Mouse (Mus musculus) hindbrain, embryonic 14.5 days (tissue): ENCODE measurements around the gene Nmral1. TPM values are rescaled to one million over a fixed set of nuclear protein-coding genes. Genes with fewer than 3 reads are reported as not detected.
"Not testable (repeated sequence)": the region's sequence is repeated elsewhere in the genome, so short reads cannot be mapped to it uniquely, and the experiment has no call there.

Experiments
- ATAC-seq: fragments of 200-750 bp; cut with Nextera tagmentation; 2 replicates; pipeline ENCODE4 v1.8.0; 2017; ENCODE audit warnings: moderate number of reproducible peaks, mild to moderate bottlenecking, moderate TSS enrichment, moderate library complexity; ENCODE audit not compliant: low FRiP score
- DNase-seq: peaks from one replicate; pipeline ENCODE4 v3.0.0-alpha.2; 2015; ENCODE audit warnings: low spot score
- H3K27ac ChIP-seq: fragments of 300-500 bp; sonication (generic); 2 replicates; pipeline ENCODE4 v1.5.1; 2014; ENCODE audit warnings: mild to moderate bottlenecking, moderate library complexity
- H3K27me3 ChIP-seq: fragments of 300-500 bp; sonication (generic); 2 replicates; pipeline ENCODE4 v1.6.1; 2014; ENCODE audit warnings: mild to moderate bottlenecking, low read length, mixed read lengths; ENCODE audit not compliant: control insufficient read depth, insufficient read depth
- H3K36me3 ChIP-seq: fragments of 300-500 bp; sonication (generic); replicated peaks from 2 replicates; pipeline ENCODE4 v1.6.1; 2014; ENCODE audit not compliant: control insufficient read depth, insufficient read depth
- H3K4me1 ChIP-seq: fragments of 300-500 bp; sonication (generic); replicated peaks from 2 replicates; pipeline ENCODE4 v1.6.1; 2014; ENCODE audit warnings: antibody characterized with exemption, low read length, mixed read lengths; ENCODE audit not compliant: control insufficient read depth, insufficient read depth
- H3K4me2 ChIP-seq: fragments of 300-500 bp; sonication (generic); replicated peaks from 2 replicates; pipeline ENCODE4 v1.6.1; 2014; ENCODE audit warnings: mild to moderate bottlenecking, moderate library complexity
- H3K4me3 ChIP-seq: fragments of 300-500 bp; sonication (generic); replicated peaks from 2 replicates; pipeline ENCODE4 v1.5.1; 2014; ENCODE audit warnings: mild to moderate bottlenecking, low read length
- H3K9ac ChIP-seq: fragments of 300-500 bp; sonication (generic); 2 replicates; pipeline ENCODE4 v1.6.1; 2014
- H3K9me3 ChIP-seq: fragments of 300-500 bp; sonication (generic); 2 replicates; pipeline ENCODE4 v1.6.1; 2016; ENCODE audit warnings: low read length; ENCODE audit not compliant: control insufficient read depth
- WGBS: fragments of 180-500 bp; shearing (Covaris S2); extraction: QIAGEN DNeasy Blood & Tissue Kit; methylation state at CpG from one replicate; pipeline ENCODE4 v1.1.7; 2014; 5-methylcytosine and 5-hydroxymethylcytosine counted together
- polyA plus RNA-seq: library from polyadenylated mRNA; unstranded; fragments of >200 nt; fragmentation: Nextera tagmentation; extraction: Ambion mirVana; gene quantifications from 2 replicates; pipeline ENCODE4 v1.2.1, GENCODE M21; 2014

Nmral1 gene
- 56.4 and 58.0 TPM in 2 replicates for polyA plus RNA-seq

DNA sequence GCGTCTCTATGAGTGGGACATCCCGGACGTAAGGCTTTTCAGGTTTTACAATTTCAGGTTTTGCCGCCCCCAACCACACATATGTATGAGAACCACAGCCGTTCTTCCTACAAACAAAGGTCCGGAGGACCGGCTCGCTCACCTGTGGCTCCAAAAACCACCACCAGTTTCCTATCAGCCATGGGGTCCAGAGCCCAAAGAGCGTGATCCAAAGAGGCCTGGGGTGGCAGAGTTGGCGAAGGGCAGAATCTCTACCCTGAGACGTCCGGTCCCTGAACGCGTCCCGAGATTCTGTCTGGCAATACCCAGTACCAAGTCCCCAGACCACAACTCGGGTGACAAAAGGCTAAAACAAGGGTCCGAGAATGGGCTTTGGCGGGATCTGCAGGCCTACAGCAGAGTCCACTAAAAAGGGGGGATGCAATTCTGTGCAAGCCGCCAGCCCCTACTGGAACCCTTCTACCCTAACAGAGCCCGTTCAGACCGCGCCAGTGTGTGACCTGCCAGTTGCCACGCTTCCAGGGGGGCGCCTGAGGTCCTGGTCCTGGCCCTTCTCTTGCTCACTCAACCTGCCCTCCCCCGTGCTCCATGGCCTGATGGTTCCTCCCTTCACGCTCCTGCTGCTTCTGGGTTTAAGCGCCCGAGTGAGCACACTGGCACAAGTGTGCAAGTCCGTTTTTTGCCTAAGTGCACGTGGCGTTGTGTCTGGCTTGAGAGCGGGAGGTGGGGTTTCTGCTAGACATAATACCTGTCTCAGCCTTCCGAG is at the start of gene Nmral1:
Gene Nmral1 (minus strand): TSS at position 604 of the 766 bp plus-strand sequence.
- peaks cover 22% of the 10 kb centered on the region for H3K36me3 ChIP-seq
- H3K27me3 ChIP-seq = no peaks in the 10 kb centered on the region
- no peaks in the 10 kb centered on the region; the same call in 1 of the 2 replicates for H3K4me1 ChIP-seq
- H3K9me3 ChIP-seq = no peaks in the 10 kb centered on the region
- DNase-seq (peak; percentile 68), ATAC-seq (peak; percentile 92)
- peak within 1 kb of the TSS; percentile 51 for H3K4me2 ChIP-seq
- H3K9ac ChIP-seq = peak within 1 kb of the TSS; percentile 57
- WGBS = 10% methylated on average over 33 of the region's 33 CpGs
- peak within 1 kb of the TSS; percentile 48 for H3K4me3 ChIP-seq
- peak within 1 kb of the TSS; percentile 64 for H3K27ac ChIP-seq

DNA sequence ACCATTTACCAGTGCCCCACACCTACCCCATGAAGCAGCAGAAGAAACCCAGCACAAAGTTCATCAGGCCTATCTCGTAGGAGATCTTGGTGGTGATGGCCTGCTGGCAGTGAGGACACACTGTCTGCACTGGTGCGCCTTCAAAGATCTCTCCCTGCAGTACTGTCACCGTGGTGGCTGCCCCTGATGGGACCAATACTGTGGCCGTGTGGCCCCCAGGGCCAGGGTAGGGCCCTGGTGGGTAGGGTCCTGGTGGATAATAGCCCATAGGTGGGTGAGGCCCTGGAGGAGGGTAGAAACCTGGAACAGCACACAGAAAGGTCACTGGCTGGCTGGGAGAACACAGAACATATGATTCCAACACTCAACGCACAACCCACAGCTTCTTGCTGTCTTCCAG is 49.6 kb upstream of the Nmral1 start:
- Histone ChIP-seq H3K36me3 (peaks cover 70% of the 10 kb centered on the region), H3K4me1 (no peaks in the 10 kb centered on the region), H3K27me3 (no peaks in the 10 kb centered on the region), H3K9ac (no peak overlapping the region), H3K27ac (no peak overlapping the region), H3K4me3 (no peak overlapping the region), H3K9me3 (no peaks in the 10 kb centered on the region), H3K4me2 (no peak overlapping the region)
- DNase-seq = no peak
- WGBS = 97% methylated on average over 5 of the region's 5 CpGs
- ATAC-seq = no peak

DNA sequence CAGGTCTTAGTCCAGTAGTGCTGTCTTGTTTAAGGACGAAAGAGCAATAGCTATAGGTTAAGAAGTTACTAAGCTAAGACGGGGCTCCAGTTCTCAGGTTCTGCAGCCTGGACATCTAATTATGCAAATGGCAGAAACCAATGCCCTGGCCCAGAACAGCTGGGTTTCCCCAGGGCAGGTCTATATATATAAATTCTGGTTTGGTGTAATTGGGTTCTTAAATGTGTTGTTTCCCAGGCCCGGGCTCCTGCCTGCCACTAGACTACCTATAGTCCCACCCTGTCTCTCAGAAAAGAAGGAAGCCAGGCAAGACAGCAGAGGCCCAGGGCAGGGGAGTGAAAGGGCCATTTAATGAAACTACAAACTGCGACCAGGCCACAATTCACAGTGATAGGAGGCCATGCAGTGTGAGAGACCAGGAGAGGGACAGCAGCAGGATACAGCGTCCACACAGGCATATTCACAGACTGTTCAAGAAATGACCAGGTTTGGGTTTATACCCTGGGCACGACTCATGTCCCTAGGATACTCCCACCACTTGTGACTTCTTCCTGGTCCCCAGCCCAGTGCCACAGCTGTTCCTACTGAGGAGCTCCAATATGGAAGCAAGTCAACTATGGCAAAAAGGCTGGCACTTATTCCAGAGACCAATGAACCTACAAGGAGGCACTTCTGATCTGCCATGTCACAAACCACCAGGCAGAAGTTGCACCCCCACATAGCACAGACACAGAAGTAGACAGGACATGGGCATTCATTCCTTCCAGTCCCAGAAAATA is 48.0 kb upstream of the Nmral1 start:
- H3K27me3 ChIP-seq = no peaks in the 10 kb centered on the region
- peaks cover 79% of the 10 kb centered on the region for H3K36me3 ChIP-seq
- H3K9me3 ChIP-seq = no peaks in the 10 kb centered on the region
- 84% methylated on average over 6 of the region's 6 CpGs for WGBS
- DNase-seq (no peak), ATAC-seq (no peak)
- H3K4me2 ChIP-seq = no peak overlapping the region
- no peak overlapping the region for H3K4me3 ChIP-seq
- H3K27ac ChIP-seq = no peak overlapping the region
- H3K4me1 ChIP-seq = no peaks in the 10 kb centered on the region
- no peak overlapping the region for H3K9ac ChIP-seq

DNA sequence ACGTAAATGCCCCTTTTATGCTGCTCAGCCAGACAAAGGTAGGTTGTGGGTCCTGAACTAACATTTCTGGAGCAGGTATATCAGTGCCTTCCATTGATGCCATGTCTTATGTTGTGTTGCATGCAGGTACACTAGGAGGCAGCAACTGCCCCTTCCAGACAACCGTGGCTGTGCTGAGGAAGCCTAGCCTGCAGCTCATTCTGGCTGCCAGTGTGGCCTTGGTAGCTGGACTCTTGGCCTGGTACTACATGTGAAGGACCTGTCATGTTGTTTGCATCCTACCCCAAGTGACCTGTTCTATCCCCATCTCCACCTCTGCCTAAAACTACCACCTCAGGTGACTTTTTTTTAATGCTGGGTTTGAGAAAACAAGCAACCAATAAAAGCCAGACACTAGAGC is 46.7 kb upstream of the Nmral1 start:
- peaks cover 79% of the 10 kb centered on the region for H3K36me3 ChIP-seq
- H3K4me1 ChIP-seq = no peaks in the 10 kb centered on the region
- H3K4me2 ChIP-seq = no peak overlapping the region
- no peak overlapping the region for H3K9ac ChIP-seq
- H3K4me3 ChIP-seq = no peak overlapping the region
- no peaks in the 10 kb centered on the region for H3K9me3 ChIP-seq
- WGBS = 95% methylated on average over 2 of the region's 2 CpGs
- no peaks in the 10 kb centered on the region for H3K27me3 ChIP-seq
- H3K27ac ChIP-seq = no peak overlapping the region
- ATAC-seq (no peak), DNase-seq (no peak)

DNA sequence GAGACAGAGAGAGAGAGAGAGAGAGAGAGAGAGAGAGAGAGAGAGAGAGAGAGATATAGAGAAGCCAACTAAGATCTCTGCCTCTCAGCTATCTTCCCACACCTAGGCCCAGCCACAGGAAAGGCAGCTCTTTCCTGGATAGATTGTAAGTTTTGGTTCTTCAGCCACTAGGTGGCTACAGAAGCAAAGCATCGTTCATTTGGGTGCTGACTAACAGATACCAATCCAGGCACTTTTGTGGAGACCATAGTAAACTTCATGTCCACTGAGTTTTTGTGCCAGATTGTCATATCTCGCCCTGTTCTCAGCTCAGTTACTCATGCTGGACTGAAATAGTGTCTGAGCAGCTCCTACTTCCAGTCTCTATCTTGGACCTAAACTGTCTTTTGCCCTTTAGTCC is 44.1 kb upstream of the Nmral1 start:
- Histone ChIP-seq H3K4me1 (no peaks in the 10 kb centered on the region), H3K27me3 (no peaks in the 10 kb centered on the region), H3K4me3 (no peak overlapping the region), H3K36me3 (peaks cover 54% of the 10 kb centered on the region), H3K9me3 (no peaks in the 10 kb centered on the region), H3K4me2 (no peak overlapping the region), H3K9ac (no peak overlapping the region), H3K27ac (no peak overlapping the region)
- DNase-seq (peak; percentile 68), ATAC-seq (no peak)
- 39% methylated on average over 2 of the region's 2 CpGs for WGBS

DNA sequence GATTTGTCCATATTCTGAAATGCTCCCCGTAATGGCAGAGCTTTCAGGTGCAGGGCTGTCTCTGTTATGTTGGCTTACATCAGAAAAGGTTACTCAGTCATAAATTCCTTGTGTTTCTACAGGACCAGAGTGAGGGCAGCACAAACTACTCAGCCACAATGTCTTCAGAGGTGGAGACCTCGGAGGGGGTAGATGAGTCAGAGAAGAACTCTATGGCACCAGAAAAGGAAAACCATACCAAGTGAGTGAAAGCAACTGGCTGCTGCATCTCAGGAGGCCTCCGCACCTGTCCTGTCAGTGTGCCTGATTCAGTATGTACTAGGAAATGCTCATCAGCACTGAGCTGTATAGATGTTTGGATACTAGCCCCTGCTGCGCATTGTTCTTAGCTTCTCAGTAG is 43.3 kb upstream of the Nmral1 start:
- DNase-seq = no peak
- Histone ChIP-seq H3K27ac (no peak overlapping the region), H3K9me3 (no peaks in the 10 kb centered on the region), H3K4me1 (peaks cover 5% of the 10 kb centered on the region; the same call in 1 of the 2 replicates), H3K4me3 (no peak overlapping the region), H3K4me2 (no peak overlapping the region), H3K36me3 (peaks cover 46% of the 10 kb centered on the region), H3K27me3 (no peaks in the 10 kb centered on the region), H3K9ac (no peak overlapping the region)
- WGBS = 95% methylated on average over 4 of the region's 4 CpGs
- ATAC-seq = no peak

DNA sequence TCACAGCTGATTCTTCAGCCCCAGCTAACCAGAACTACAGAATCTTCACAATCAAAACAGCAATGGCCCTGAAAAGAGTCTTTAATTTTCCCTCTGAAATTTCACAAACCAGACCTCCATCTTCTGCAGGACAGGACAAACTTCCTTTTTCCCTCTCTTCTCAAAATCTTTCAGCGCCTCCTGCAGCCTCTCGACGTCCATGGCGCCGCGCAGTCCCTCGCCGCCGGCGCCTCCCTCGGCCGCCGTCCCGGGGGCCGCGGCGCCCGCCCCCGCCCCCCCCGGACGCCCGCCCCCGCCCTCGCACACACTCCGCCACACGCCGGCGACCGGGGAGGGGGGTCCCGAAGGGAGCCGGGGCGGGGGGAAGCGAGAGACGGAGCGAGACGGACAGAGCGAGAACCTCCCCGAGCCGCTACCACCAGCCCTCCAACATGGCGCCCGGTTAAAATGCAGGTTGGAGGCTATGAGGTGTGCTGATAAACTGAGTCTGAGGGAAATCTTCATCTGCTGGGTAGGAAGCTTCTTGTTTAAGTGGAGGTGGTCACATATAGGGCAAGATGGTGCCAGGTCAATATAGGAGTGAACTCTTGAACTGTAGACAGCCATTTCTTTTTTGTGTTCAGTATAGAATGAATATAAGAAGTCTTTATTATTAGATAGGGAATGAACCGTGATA is 37.6 kb upstream of the Nmral1 start:
- H3K4me1 ChIP-seq, H3K9me3 ChIP-seq, H3K27me3 ChIP-seq, H3K36me3 ChIP-seq: not testable (repeated sequence)
- peak overlapping the region; percentile 37 for H3K4me3 ChIP-seq
- DNase-seq (peak; percentile 50), ATAC-seq (peak; percentile 87)
- 4% methylated on average over 21 of the region's 42 CpGs for WGBS
- peak overlapping the region; percentile 53 for H3K9ac ChIP-seq
- peak overlapping the region; percentile 78 for H3K27ac ChIP-seq
- peak overlapping the region; percentile 55 for H3K4me2 ChIP-seq

DNA sequence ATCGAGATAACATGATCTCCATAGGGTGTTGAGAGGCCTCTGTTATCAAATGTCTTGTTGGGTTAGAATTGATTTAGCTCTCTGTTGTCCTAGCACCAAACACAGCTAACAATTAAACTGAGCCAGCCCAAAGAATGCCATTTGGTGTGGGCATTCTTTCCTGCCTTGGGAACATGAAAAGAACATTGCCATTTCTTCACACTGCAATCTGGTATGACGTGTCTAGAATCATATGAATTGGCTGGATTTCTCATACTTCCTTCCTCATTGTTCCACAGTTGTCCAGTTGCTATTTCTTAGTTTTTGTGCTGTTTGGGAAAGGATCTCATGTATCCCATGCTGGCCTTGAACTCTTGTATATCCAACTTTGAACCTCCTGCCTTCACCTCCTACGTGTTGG is 34.9 kb upstream of the Nmral1 start:
- WGBS = 85% methylated on average over 3 of the region's 3 CpGs
- H3K4me1 ChIP-seq = peaks cover 9% of the 10 kb centered on the region; the same call in 1 of the 2 replicates
- no peaks in the 10 kb centered on the region for H3K27me3 ChIP-seq
- no peak overlapping the region for H3K27ac ChIP-seq
- H3K9me3 ChIP-seq = no peaks in the 10 kb centered on the region
- H3K4me2 ChIP-seq = no peak overlapping the region
- DNase-seq = no peak
- H3K4me3 ChIP-seq = no peak overlapping the region
- H3K36me3 ChIP-seq = no peaks in the 10 kb centered on the region
- H3K9ac ChIP-seq = no peak overlapping the region
- no peak for ATAC-seq

DNA sequence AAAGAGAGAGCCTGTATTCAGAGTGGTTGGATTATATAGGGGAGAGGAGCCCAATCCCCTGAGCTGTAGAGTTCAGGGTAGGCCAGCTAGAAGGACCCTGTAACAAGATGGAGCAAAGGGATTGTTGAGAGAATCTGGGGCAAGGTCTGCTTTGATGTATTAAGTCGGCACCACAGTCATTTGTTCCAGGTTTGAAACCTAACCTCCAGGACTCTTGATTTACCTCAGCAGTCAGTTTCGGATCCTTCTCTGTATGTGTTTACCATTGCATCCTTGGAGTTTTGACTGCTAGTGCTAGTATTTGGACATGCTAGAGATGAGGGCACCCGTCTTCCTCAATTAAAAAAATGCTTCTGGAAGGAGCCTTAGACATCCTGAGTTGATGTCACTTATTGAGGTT is 33.0 kb upstream of the Nmral1 start:
- 0 out of 2 replicates have a peak, but pooled peaks cover 1% of the 10 kb centered on the region for H3K4me1 ChIP-seq
- no peaks in the 10 kb centered on the region for H3K9me3 ChIP-seq
- no peaks in the 10 kb centered on the region for H3K27me3 ChIP-seq
- no peak for ATAC-seq
- no peak overlapping the region for H3K9ac ChIP-seq
- no peak overlapping the region for H3K4me3 ChIP-seq
- WGBS = over 99% methylated on average over 3 of the region's 3 CpGs
- no peak overlapping the region for H3K4me2 ChIP-seq
- no peak overlapping the region for H3K27ac ChIP-seq
- H3K36me3 ChIP-seq = no peaks in the 10 kb centered on the region
- DNase-seq = no peak
